Mouse (Mus musculus) kidney, adult 2 months (tissue): ENCODE data around the gene Fbxo8. TPM values are rescaled to one million over a fixed set of nuclear protein-coding genes. Genes with fewer than 3 reads are reported as not detected.
A peak's percentile ranks its signal among the peaks of the same experiment; 100 is the strongest.

ENCODE experiments used
- DNase-seq: peaks from one replicate; pipeline ENCODE4 v3.0.0; 2021
- H3K27ac ChIP-seq: fragments of 200-500 bp; 2 replicates; pipeline ENCODE4 v1.5.1; 2012; ENCODE audit warnings: low read depth, low read length, control low read depth, inconsistent platforms; ENCODE audit not compliant: insufficient read depth
- H3K27me3 ChIP-seq: fragments of 200-500 bp; replicated peaks from 2 replicates; pipeline ENCODE4 v1.6.1; 2012; ENCODE audit warnings: mild to moderate bottlenecking, moderate library complexity, low read length, inconsistent platforms; ENCODE audit not compliant: control insufficient read depth, insufficient read depth
- H3K36me3 ChIP-seq: fragments of 200-500 bp; 2 replicates; pipeline ENCODE4 v1.6.1; 2012; ENCODE audit warnings: mild to moderate bottlenecking, moderate library complexity, low read length, inconsistent platforms; ENCODE audit not compliant: control insufficient read depth, insufficient read depth
- H3K4me1 ChIP-seq: fragments of 200-500 bp; 2 replicates; pipeline ENCODE4 v1.6.1; 2011; ENCODE audit warnings: low read length; ENCODE audit not compliant: control insufficient read depth, insufficient read depth
- H3K4me3 ChIP-seq: fragments of 200-500 bp; 2 replicates; pipeline ENCODE4 v1.5.1; 2011; ENCODE audit warnings: mild to moderate bottlenecking, low read depth, low read length, control low read depth; ENCODE audit not compliant: insufficient read depth
- CTCF ChIP-seq: fragments of 200-500 bp; conservative IDR thresholded peaks from 2 replicates; pipeline ENCODE4 v1.5.1; 2011; ENCODE audit warnings: low read depth, mild to moderate bottlenecking, control low read depth, low read length, moderate library complexity, mixed read lengths; ENCODE audit not compliant: insufficient read depth, insufficient read length
- POLR2A ChIP-seq: fragments of 200-500 bp; IDR thresholded peaks from one replicate; pipeline ENCODE4 v1.6.1; 2011; ENCODE audit warnings: low read depth, low read length, control low read depth
- WGBS: fragments of 180-500 bp; shearing (Covaris S2); methylation state at CpG from one replicate; pipeline ENCODE4 v1.1.7; 2018; 5-methylcytosine and 5-hydroxymethylcytosine counted together
- polyA plus RNA-seq: library from polyadenylated mRNA; depleted of rRNA; stranded (reverse); fragments of >200 nt; gene quantifications from 2 replicates; pipeline ENCODE4 v1.2.3, GENCODE M21; 2012

The Fbxo8 gene
- polyA plus RNA-seq, 1 experiment: 33.7 TPM

DNA sequence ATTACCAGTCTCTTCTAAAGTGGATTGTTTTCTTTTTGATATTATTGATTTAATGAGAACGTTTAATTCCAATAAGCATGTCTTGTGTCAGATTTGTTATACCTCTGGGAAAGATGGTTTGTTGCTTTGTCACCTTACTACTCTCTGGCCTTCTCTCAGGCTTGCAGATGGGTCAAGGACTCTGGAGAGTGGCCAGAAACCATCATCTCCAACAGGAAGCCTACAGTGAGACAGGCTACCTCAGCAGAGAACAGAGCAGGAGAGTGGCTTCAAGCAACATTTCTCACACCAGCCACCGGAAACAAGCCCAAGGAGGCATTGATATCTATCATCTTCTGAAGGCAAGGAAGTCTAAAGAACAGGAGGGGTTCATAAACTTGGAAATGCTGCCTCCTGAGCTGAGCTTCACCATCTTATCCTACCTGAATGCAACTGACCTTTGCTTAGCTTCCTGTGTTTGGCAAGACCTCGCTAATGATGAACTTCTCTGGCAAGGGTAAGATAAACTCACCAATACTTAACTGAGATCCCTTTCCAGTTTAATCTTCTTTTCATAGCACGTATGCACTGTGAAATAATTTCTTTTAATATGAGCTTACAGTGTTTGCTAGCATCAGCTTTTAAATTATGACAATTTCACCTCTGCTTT is 13.6 kb downstream of the Fbxo8 start:
- no peak for TF ChIP-seq POLR2A
- no peak for TF ChIP-seq CTCF
- Histone ChIP-seq H3K27me3 (no peaks in the 10 kb centered on the region), H3K27ac (peak overlapping the region; percentile 39; the same call in 1 of the 2 replicates), H3K36me3 (peaks cover 1% of the 10 kb centered on the region; the same call in 1 of the 2 replicates), H3K4me1 (peaks cover 7% of the 10 kb centered on the region; the same call in 1 of the 2 replicates), H3K4me3 (no peak overlapping the region)
- peak; percentile 80 for DNase-seq
- WGBS: 55% methylated on average over 4 of the region's 4 CpGs

- Histone ChIP-seq H3K4me1 (peaks cover 7% of the 10 kb centered on the region; the same call in 1 of the 2 replicates), H3K4me3 (no peak overlapping the region), H3K27me3 (no peaks in the 10 kb centered on the region), H3K36me3 (peaks cover 1% of the 10 kb centered on the region; the same call in 1 of the 2 replicates), H3K27ac (no peak overlapping the region)
- DNase-seq: no peak
- 94% methylated on average over 9 of the region's 9 CpGs for WGBS
- TF ChIP-seq POLR2A (no peak), CTCF (no peak)
These were observed 16.0 kb downstream of the Fbxo8 start for GRCm38 (mm10) chr8:56566856-56567255.

DNA sequence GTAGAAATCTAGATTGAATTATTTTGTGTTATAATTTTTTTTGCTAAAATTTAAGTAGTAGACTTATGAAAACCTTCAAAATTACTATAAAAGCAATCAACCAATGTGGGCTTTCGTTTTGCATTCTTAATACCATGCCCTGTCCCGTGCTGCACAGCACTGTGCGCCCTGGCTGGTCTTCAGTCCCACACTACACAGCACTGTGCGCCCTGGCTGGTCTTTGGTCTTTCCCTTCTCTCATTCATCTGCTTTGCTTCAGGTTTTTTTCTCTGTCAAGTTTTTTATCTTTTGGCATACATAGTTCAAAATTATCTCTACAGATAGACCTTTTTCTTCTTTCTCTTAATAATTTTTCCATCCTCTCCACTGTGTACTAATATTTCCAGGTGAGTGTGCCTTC is 30.0 kb downstream of the Fbxo8 start:
- no peak for TF ChIP-seq POLR2A
- TF ChIP-seq CTCF: no peak
- DNase-seq: no peak
- 92% methylated on average over 4 of the region's 4 CpGs for WGBS
- Histone ChIP-seq H3K36me3 (peaks cover 3% of the 10 kb centered on the region; the same call in 1 of the 2 replicates), H3K27me3 (no peaks in the 10 kb centered on the region), H3K27ac (no peak overlapping the region), H3K4me1 (no peaks in the 10 kb centered on the region), H3K4me3 (no peak overlapping the region)

DNA sequence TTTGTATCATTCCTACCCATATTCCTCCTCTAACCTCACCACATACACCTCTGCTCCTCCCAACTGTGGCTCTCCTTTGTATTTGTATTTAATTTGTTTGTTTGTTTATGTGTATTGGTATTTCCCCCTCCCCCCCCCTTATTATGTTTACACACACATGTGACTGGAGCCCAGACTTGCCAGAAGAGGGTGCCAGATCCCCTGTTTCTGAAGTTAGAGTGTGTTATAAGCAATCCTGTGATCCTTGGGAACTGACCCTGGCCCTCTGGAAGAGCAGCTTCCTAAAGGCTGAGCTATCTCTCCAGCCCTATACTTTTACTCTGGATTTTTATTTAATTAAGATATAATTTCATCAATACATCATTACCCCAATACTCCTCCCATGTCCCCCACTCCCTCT is 32.0 kb downstream of the Fbxo8 start:
- DNase-seq: peak; percentile 30
- no peak overlapping the region for H3K27ac ChIP-seq
- H3K36me3 ChIP-seq: peaks cover 3% of the 10 kb centered on the region; the same call in 1 of the 2 replicates
- peak; percentile 35; the same call in 1 of the 2 replicates for TF ChIP-seq CTCF
- TF ChIP-seq POLR2A: no peak
- no peaks in the 10 kb centered on the region for H3K4me1 ChIP-seq
- no peaks in the 10 kb centered on the region for H3K27me3 ChIP-seq
- H3K4me3 ChIP-seq: no peak overlapping the region

DNA sequence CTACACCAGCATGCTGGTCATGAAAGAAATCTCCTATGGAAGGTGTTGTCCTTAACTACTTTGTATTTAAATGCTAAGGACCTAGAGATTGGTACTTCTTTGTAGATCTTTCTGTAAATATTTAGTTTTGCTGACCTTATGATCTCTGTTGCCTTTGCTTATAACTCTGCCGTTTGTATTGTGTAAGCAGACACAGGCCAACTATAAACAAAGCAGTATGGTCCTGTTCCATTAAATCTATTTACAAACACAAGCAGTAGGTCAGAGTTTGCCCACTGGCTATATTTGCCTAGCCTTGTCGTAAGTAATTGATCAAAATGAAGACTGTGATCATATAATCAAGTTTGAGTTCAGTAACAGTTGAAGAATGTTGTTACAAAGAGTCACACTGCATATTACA is 38.1 kb downstream of the Fbxo8 start:
- Histone ChIP-seq H3K36me3 (peaks cover 3% of the 10 kb centered on the region), H3K4me3 (no peak overlapping the region), H3K4me1 (no peaks in the 10 kb centered on the region), H3K27me3 (no peaks in the 10 kb centered on the region), H3K27ac (no peak overlapping the region)
- WGBS: 61% methylated on average over 2 of the region's 2 CpGs
- TF ChIP-seq CTCF: no peak
- no peak for TF ChIP-seq POLR2A
- no peak for DNase-seq

DNA sequence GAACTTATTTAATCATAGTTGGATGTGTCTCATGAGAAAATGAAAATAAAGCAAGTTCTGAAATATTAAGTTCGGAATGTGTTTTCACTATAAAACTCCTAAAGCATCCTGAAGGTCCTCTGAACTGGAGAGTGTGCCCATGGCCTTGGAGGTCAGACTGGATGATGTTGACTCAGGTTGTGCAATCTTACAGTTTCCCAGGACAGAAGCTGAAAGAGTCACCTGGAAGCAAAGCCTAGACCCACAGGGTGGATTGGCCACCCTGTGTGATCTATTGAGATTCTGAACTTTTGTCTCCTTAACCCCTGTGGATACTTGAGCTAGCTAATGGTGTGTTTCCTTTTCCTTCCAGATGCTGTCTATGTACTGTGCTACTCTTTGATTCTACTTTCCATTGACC is 40.2 kb downstream of the Fbxo8 start:
- WGBS: 96% methylated on average over 1 of the region's 1 CpGs

GRCm38 (mm10) chr8:56591502-56591901 is 40.6 kb downstream of the Fbxo8 start:
- no peak for DNase-seq
- Histone ChIP-seq H3K4me3 (no peak overlapping the region), H3K36me3 (peaks cover 3% of the 10 kb centered on the region), H3K27ac (no peak overlapping the region), H3K27me3 (no peaks in the 10 kb centered on the region), H3K4me1 (no peaks in the 10 kb centered on the region)
- 96% methylated on average over 5 of the region's 5 CpGs for WGBS
- no peak for TF ChIP-seq POLR2A
- no peak for TF ChIP-seq CTCF

More for the DNA sequence above, 40.2 kb downstream of the Fbxo8 start:
- no peak overlapping the region for H3K4me3 ChIP-seq
- peaks cover 3% of the 10 kb centered on the region for H3K36me3 ChIP-seq
- no peak overlapping the region for H3K27ac ChIP-seq
- H3K27me3 ChIP-seq: no peaks in the 10 kb centered on the region
- TF ChIP-seq POLR2A: no peak
- no peak for TF ChIP-seq CTCF
- no peaks in the 10 kb centered on the region for H3K4me1 ChIP-seq
- DNase-seq: no peak
